Mouse (Mus musculus): Measurements from ENCODE around the gene Cep104.

Cep104 gene

GRCm38 (mm10) chr4:154042577-154042976 lies 67.6 kb downstream of the Cep104 start, which contains the start of gene Ccdc27:
Ccdc27 (minus strand) TSS chr4:154042677.
- in situ Hi-C loops (cut with MboI, MseI), result no loop called here

GRCm38 (mm10) chr4:154045837-154046236 lies 70.8 kb downstream of the Cep104 start:
- in situ Hi-C loops (cut with MboI, MseI), result no loop called here

GRCm38 (mm10) chr4:154051401-154051800 lies 76.4 kb downstream of the Cep104 start:
- in situ Hi-C loops (cut with MboI, MseI), result no loop called here

- in situ Hi-C loops (cut with MboI, MseI), result no loop called here
These were observed 78.1 kb downstream of the Cep104 start for GRCm38 (mm10) chr4:154053065-154053464.

GRCm38 (mm10) chr4:154055482-154055881 lies 80.5 kb downstream of the Cep104 start:
- in situ Hi-C loops (cut with MboI, MseI), result no loop called here

GRCm38 (mm10) chr4:154056046-154056445 lies 81.1 kb downstream of the Cep104 start:
- in situ Hi-C loops (cut with MboI, MseI), result no loop called here

- in situ Hi-C loops (cut with MboI, MseI), result no loop called here
These were observed 81.7 kb downstream of the Cep104 start for GRCm38 (mm10) chr4:154056661-154057060.

- in situ Hi-C loops (cut with MboI, MseI), result no loop called here
These were observed 82.7 kb downstream of the Cep104 start for GRCm38 (mm10) chr4:154057696-154058095.

Measured in regulatory T cell (primary cell).